Mouse (Mus musculus) myocyte (in vitro differentiated cells): ENCODE data around the gene Sparc.

Experiments
- CEBPB ChIP-seq: IDR thresholded peaks from 2 replicates; pipeline ENCODE4 v1.6.1; 2011; ENCODE audit warnings: mild to moderate bottlenecking, moderate library complexity; ENCODE audit not compliant: poor library complexity, insufficient read depth, severe bottlenecking
- E2F4 ChIP-seq: IDR thresholded peaks from one replicate; pipeline ENCODE4 v1.6.1; 2011; ENCODE audit warnings: mild to moderate bottlenecking, control low read depth, moderate library complexity; ENCODE audit not compliant: insufficient read depth
- MAX ChIP-seq: IDR thresholded peaks from one replicate; pipeline ENCODE4 v1.6.1; 2011; ENCODE audit warnings: low read depth, mild to moderate bottlenecking, control low read depth
- MYOD1 ChIP-seq, 3 experiments: IDR thresholded peaks; one replicate each; pipeline ENCODE4 v1.6.1; 2011; ENCODE audit warnings: control low read depth in 2 of 3, low read depth in 2 of 3, mild to moderate bottlenecking in 2 of 3, moderate library complexity in 1 of 3; ENCODE audit not compliant: insufficient read length in 2 of 3, control insufficient read depth in 1 of 3
- MYOG ChIP-seq, 3 experiments: IDR thresholded peaks; one replicate each; pipeline ENCODE4 v1.6.1; 2011; ENCODE audit warnings: control low read depth in 2 of 3, low read depth in 2 of 3, mild to moderate bottlenecking in 2 of 3; ENCODE audit not compliant: insufficient read length in 2 of 3, control insufficient read depth in 1 of 3, insufficient read depth in 1 of 3
- POLR2A ChIP-seq: IDR thresholded peaks from one replicate; pipeline ENCODE4 v1.6.1; 2011; ENCODE audit warnings: low read depth, mild to moderate bottlenecking, control low read depth, moderate library complexity; ENCODE audit not compliant: insufficient read length
- POLR2AphosphoS2 ChIP-seq: IDR thresholded peaks from one replicate; pipeline ENCODE4 v1.6.1; 2011; ENCODE audit warnings: low read depth, control low read depth; ENCODE audit not compliant: insufficient read length
- TCF12 ChIP-seq: IDR thresholded peaks from one replicate; pipeline ENCODE4 v1.6.1; 2011; ENCODE audit warnings: mild to moderate bottlenecking, control low read depth; ENCODE audit not compliant: poor library complexity, insufficient read depth, severe bottlenecking
- USF1 ChIP-seq: IDR thresholded peaks from one replicate; pipeline ENCODE4 v1.6.1; 2011; ENCODE audit warnings: low read depth, mild to moderate bottlenecking, control low read depth, moderate library complexity

DNA sequence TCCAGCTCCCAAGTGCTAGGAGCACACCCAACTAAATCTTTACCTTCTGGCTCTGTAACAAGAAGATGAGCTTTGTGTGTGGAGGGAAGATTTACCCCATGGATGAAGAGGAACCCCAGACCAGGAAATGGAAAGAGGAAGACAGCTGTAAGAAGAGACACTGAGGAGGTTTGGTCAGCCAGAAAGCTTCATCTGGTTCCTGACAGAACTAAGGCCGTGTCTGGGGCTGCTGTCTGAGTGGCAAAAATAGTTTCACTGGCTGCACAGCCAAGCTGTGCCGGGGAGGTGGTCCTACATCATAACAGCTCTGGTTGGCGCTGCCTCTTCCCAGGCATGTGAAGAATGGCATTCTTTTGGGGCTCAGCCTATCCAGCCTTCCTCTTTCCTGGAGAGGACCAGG is 10.0 kb upstream of the Sparc start:
- TF ChIP-seq POLR2A, result no peak
- TF ChIP-seq MYOG (IDR thresholded peaks at IDR 0.05; ENCODE audit: control insufficient read depth in 1 of 3, insufficient read depth in 1 of 3, insufficient read length in 2 of 3, low read depth in 2 of 3), result no peak
- no peak for TF ChIP-seq MYOD1 (IDR thresholded peaks at IDR 0.05; ENCODE audit: control insufficient read depth in 1 of 3, insufficient read length in 2 of 3, low read depth in 2 of 3)
- TF ChIP-seq TCF12, result no peak
- no peak for TF ChIP-seq POLR2AphosphoS2
- TF ChIP-seq CEBPB, result no peak
- TF ChIP-seq MAX, result no peak
- TF ChIP-seq E2F4, result no peak
- TF ChIP-seq USF1, result no peak
